Mouse (Mus musculus) liver, embryonic 14.5 days (tissue): ENCODE results near the gene Fam168a. TPM values are rescaled to one million over a fixed set of nuclear protein-coding genes. Genes with fewer than 3 reads are reported as not detected.

Experiments
- ATAC-seq: fragments of 200-750 bp; cut with Nextera tagmentation; 2 replicates; pipeline ENCODE4 v1.8.0; 2017; ENCODE audit warnings: moderate number of reproducible peaks, mild to moderate bottlenecking, moderate library complexity; ENCODE audit not compliant: insufficient read depth
- DNase-seq, 3 experiments: peaks; one replicate each; pipeline ENCODE4 v3.0.0-alpha.2; 2012 to 2013; ENCODE audit warnings: low read depth in 3 of 3, low spot score in 3 of 3
- H3K27ac ChIP-seq: fragments of 300-500 bp; sonication (generic); 2 replicates; pipeline ENCODE4 v1.5.1; 2014; ENCODE audit warnings: moderate library complexity, mild to moderate bottlenecking, control low read depth, inconsistent platforms
- H3K27me3 ChIP-seq: fragments of 300-500 bp; sonication (generic); 2 replicates; pipeline ENCODE4 v1.6.1; 2014; ENCODE audit warnings: mild to moderate bottlenecking, low read length, moderate library complexity; ENCODE audit not compliant: control insufficient read depth, insufficient read depth
- H3K36me3 ChIP-seq: fragments of 300-500 bp; sonication (generic); replicated peaks from 2 replicates; pipeline ENCODE4 v1.6.1; 2014; ENCODE audit warnings: low read depth; ENCODE audit not compliant: control insufficient read depth, insufficient read depth
- H3K4me1 ChIP-seq, 2 experiments: fragments of 200-500 bp in 1 of 2; fragments of 300-500 bp in 1 of 2; sonication (generic) in 1 of 2; replicated peaks; 2 replicates each; pipeline ENCODE4 v1.6.1; 2012 to 2014; ENCODE audit warnings: antibody characterized with exemption in 1 of 2, inconsistent platforms in 1 of 2, low read length in 1 of 2; ENCODE audit not compliant: control insufficient read depth in 2 of 2, insufficient read depth in 2 of 2
- H3K4me2 ChIP-seq: fragments of 300-500 bp; sonication (generic); 2 replicates; pipeline ENCODE4 v1.6.1; 2014; ENCODE audit warnings: low read depth, mild to moderate bottlenecking, control low read depth, moderate library complexity
- H3K4me3 ChIP-seq, 2 experiments: fragments of 200-500 bp in 1 of 2; fragments of 300-500 bp in 1 of 2; sonication (generic) in 1 of 2; 2 replicates each; pipeline ENCODE4 v1.5.1; 2012 to 2014; ENCODE audit warnings: low read depth in 2 of 2, low read length in 2 of 2, mild to moderate bottlenecking in 2 of 2, control low read depth in 1 of 2, inconsistent platforms in 1 of 2, moderate library complexity in 1 of 2; ENCODE audit not compliant: insufficient read depth in 1 of 2
- H3K9ac ChIP-seq: fragments of 300-500 bp; sonication (generic); replicated peaks from 2 replicates; pipeline ENCODE4 v1.6.1; 2014; ENCODE audit warnings: mild to moderate bottlenecking, control low read depth, moderate library complexity
- H3K9me3 ChIP-seq: fragments of 300-500 bp; sonication (generic); 2 replicates; pipeline ENCODE4 v1.6.1; 2016; ENCODE audit warnings: low read length, mixed read lengths; ENCODE audit not compliant: control insufficient read depth
- CTCF ChIP-seq: IDR thresholded peaks from 2 replicates; pipeline ENCODE4 v1.5.1; 2016; ENCODE audit warnings: antibody characterized with exemption, low read depth, control low read depth
- EP300 ChIP-seq: IDR thresholded peaks from 2 replicates; pipeline ENCODE4 v1.6.1; 2016; ENCODE audit warnings: antibody characterized with exemption, low read depth
- WGBS: fragments of 180-500 bp; shearing (Covaris S2); extraction: QIAGEN DNeasy Blood & Tissue Kit; methylation state at CpG from one replicate; pipeline ENCODE4 v1.1.7; 2014; ENCODE audit not compliant: insufficient replicate concordance; 5-methylcytosine and 5-hydroxymethylcytosine counted together
- polyA plus RNA-seq, 2 experiments: library from polyadenylated mRNA; depleted of rRNA in 1 of 2; stranded (reverse) in 1 of 2; unstranded in 1 of 2; fragments of >200 nt; fragmentation: Nextera tagmentation in 1 of 2; extraction: Ambion mirVana in 1 of 2; gene quantifications; 2 replicates each; pipeline versions ENCODE4 v1.2.1 to v1.2.3; 2012 to 2014

Fam168a gene
- polyA plus RNA-seq, 2 experiments, result 4.1 to 4.4 TPM

DNA sequence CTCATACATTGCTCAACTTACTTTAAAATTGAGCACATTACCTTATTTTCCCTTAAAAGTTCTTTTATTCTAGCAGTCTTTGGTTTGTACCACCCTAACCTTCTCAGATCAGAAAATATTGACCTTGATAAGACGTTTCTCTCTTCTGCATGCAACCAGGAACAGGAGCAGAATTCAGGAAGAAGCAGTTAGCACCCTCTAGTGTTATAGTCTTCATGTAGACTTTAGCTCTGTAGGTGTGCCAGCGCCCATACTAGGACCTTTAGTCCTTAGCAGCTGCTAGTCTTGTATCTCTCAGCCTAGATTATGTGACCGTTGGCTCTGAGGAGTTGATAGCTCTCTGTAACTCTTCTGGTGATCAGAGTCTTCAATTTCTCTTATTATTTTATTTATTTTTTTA lies 92.4 kb downstream of the Fam168a start:
- Histone ChIP-seq H3K4me3 (no peak overlapping the region), H3K27ac (no peak overlapping the region), H3K9me3 (no peaks in the 10 kb centered on the region), H3K27me3 (no peaks in the 10 kb centered on the region), H3K4me1 (no peaks in the 10 kb centered on the region), H3K9ac (no peak overlapping the region), H3K36me3 (no peaks in the 10 kb centered on the region), H3K4me2 (no peak overlapping the region)
- DNase-seq, result peak in 2 of 3 experiments; percentile 6 to 27
- TF ChIP-seq CTCF (peak; percentile 59), EP300 (no peak)
- WGBS, result 32% methylated on average over 3 of the region's 3 CpGs
- peak; percentile 65 for ATAC-seq

DNA sequence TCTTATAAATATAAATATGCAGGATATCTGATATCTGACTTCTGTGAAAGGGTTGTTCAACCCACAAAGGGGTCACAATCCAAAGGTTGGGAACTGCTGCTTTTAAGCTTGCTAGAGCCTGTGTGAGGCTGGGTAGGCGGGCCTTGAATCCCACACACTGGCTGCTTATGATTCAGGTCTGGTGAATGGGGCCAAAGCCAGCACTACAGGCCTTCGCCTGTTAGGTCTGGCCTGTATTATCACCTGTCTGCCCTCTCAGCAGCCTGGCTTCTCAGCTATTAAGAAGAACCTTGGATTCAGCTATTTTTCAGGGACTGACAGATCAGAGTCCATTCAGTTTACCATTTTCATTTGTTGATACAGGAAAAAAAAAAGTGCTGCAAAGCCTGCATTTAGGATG lies 99.0 kb downstream of the Fam168a start:
- WGBS, result 68% methylated on average over 2 of the region's 2 CpGs
- Histone ChIP-seq H3K27me3 (no peaks in the 10 kb centered on the region), H3K9me3 (no peaks in the 10 kb centered on the region), H3K27ac (no peak overlapping the region), H3K4me3 (no peak overlapping the region), H3K36me3 (no peaks in the 10 kb centered on the region), H3K4me1 (no peaks in the 10 kb centered on the region), H3K9ac (no peak overlapping the region), H3K4me2 (no peak overlapping the region)
- no peak for TF ChIP-seq EP300
- no peak for TF ChIP-seq CTCF
- no peak for DNase-seq
- no peak for ATAC-seq

DNA sequence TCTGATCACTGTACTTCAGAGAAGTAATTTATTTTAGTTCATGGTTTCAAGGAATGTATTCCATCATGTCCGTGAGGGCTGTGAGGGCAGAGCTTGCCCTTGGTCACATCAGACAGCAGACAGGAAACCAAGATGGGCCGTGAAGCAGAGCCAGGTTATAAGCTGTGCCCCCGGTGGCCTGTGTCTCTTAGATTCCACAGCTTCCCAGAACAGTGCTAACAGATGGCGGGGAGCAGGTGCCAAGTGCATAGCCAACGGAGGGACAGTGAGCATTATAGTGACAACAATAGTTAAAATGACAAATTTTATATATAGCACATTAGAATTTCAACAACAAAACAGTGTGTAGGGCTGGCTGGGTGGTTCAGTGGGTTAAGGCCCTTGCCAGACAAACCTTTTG lies 105.5 kb downstream of the Fam168a start:
- no peak for TF ChIP-seq EP300
- TF ChIP-seq CTCF, result no peak

DNA sequence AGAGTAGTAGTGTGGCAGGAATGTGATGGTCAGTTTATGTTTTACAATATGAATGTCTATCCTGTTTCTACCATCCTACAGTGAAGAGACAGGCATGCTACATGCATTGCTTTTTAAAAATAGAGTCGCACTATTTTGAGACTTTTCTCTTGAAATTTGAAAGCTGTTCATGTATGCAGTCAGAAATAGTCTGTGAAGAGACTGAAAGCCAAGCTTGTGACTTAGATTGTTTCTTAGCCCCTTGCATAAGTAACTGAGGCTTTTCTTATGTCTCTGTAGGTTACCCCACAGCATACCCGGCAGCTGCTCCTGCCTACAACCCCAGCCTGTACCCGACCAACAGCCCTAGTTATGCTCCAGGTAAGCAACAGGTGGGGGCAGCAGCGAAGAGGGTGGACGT lies 106.2 kb downstream of the Fam168a start:
- no peak for TF ChIP-seq CTCF
- no peak for TF ChIP-seq EP300
- Histone ChIP-seq H3K4me2 (no peak overlapping the region), H3K9me3 (no peaks in the 10 kb centered on the region), H3K4me1 (peaks cover 0 to 7% of the 10 kb centered on the region in 2 experiments; a peak in 2 of 4 replicates), H3K9ac (no peak overlapping the region), H3K27me3 (no peaks in the 10 kb centered on the region), H3K4me3 (no peak overlapping the region), H3K27ac (no peak overlapping the region), H3K36me3 (no peaks in the 10 kb centered on the region)
- WGBS, result 77% methylated on average over 5 of the region's 5 CpGs
- no peak for ATAC-seq
- DNase-seq, result no peak

More for the DNA sequence above, 105.5 kb downstream of the Fam168a start:
- Histone ChIP-seq H3K4me1 (peaks cover 0 to 2% of the 10 kb centered on the region in 2 experiments; a peak in 2 of 4 replicates), H3K4me2 (no peak overlapping the region), H3K36me3 (no peaks in the 10 kb centered on the region), H3K27me3 (no peaks in the 10 kb centered on the region), H3K9me3 (no peaks in the 10 kb centered on the region), H3K27ac (no peak overlapping the region), H3K9ac (no peak overlapping the region), H3K4me3 (no peak overlapping the region)
- 72% methylated on average over 5 of the region's 5 CpGs for WGBS
- no peak for ATAC-seq
- no peak for DNase-seq

DNA sequence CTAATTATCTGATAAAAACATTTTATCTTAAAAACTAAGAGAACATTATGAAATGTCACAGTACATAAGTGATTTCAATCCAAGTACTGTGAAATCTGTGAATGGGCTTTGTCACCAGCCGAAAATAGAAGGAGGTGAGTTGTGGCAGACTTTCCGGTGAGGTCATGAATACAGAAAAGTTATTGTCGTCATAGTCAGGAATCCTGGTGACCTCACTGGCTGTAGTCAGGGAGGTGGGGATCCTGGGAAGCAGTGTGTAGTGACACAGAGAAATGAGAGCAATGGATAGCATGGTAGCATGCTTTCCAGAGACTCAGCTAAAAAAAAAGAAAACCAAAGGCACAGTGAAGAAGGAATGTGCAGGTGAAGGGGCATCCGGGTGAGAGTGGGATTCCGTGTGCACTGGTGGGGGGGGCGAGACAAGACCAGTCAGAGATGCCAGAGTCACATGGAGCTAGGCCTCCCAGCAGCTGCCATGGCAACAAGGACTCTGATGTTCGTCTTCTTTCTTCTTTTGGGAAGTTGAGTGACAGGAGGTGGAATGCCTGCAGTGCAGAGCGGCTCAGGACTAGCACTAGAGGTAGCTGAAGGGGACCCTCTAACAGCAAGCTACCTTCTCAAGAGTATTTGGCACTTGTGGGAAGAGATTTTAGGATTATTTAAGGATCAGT lies 109.6 kb downstream of the Fam168a start:
- H3K9me3 ChIP-seq, result no peaks in the 10 kb centered on the region
- peaks cover 0 to 7% of the 10 kb centered on the region in 2 experiments; a peak in 2 of 4 replicates for H3K4me1 ChIP-seq
- H3K36me3 ChIP-seq, result no peaks in the 10 kb centered on the region
- TF ChIP-seq CTCF (no peak), EP300 (no peak)
- WGBS, result 69% methylated on average over 8 of the region's 8 CpGs
- no peak overlapping the region for H3K27ac ChIP-seq
- DNase-seq, result no peak
- no peaks in the 10 kb centered on the region for H3K27me3 ChIP-seq
- no peak overlapping the region for H3K4me3 ChIP-seq
- H3K9ac ChIP-seq, result no peak overlapping the region
- H3K4me2 ChIP-seq, result no peak overlapping the region
- no peak for ATAC-seq
